Mouse (Mus musculus) heart, embryonic 16.5 days (tissue): ENCODE data around the gene Dhx40. TPM values are rescaled to one million over a fixed set of nuclear protein-coding genes. Genes with fewer than 3 reads are reported as not detected.

Experiments used
- ATAC-seq: fragments of 200-750 bp; cut with Nextera tagmentation; replicated peaks from 2 replicates; pipeline ENCODE4 v1.8.0; 2017; ENCODE audit warnings: moderate number of reproducible peaks; ENCODE audit not compliant: insufficient read depth, low FRiP score; ENCODE audit errors: extremely low read depth
- H3K27ac ChIP-seq: fragments of 300-500 bp; sonication (generic); 2 replicates; pipeline ENCODE4 v1.5.1; 2014; ENCODE audit warnings: mild to moderate bottlenecking, low read length, control low read depth, moderate library complexity
- H3K27me3 ChIP-seq: fragments of 300-500 bp; sonication (generic); 2 replicates; pipeline ENCODE4 v1.6.1; 2014; ENCODE audit warnings: low read length, mixed read lengths; ENCODE audit not compliant: control insufficient read depth, insufficient read depth
- H3K36me3 ChIP-seq: fragments of 300-500 bp; sonication (generic); 2 replicates; pipeline ENCODE4 v1.6.1; 2014; ENCODE audit not compliant: control insufficient read depth, insufficient read depth
- H3K4me1 ChIP-seq: fragments of 300-500 bp; sonication (generic); 2 replicates; pipeline ENCODE4 v1.6.1; 2014; ENCODE audit warnings: low read length, mixed read lengths; ENCODE audit not compliant: control insufficient read depth, insufficient read depth
- H3K4me2 ChIP-seq: fragments of 300-500 bp; sonication (generic); 2 replicates; pipeline ENCODE4 v1.6.1; 2014; ENCODE audit warnings: low read depth, mild to moderate bottlenecking, control low read depth, low read length
- H3K4me3 ChIP-seq: fragments of 300-500 bp; sonication (generic); 2 replicates; pipeline ENCODE4 v1.5.1; 2014; ENCODE audit warnings: mild to moderate bottlenecking, control low read depth, low read length
- H3K9ac ChIP-seq: fragments of 300-500 bp; sonication (generic); 2 replicates; pipeline ENCODE4 v1.6.1; 2014; ENCODE audit warnings: low read length, control low read depth
- H3K9me3 ChIP-seq: fragments of 300-500 bp; sonication (generic); replicated peaks from 2 replicates; pipeline ENCODE4 v1.6.1; 2016; ENCODE audit warnings: low read length; ENCODE audit not compliant: control insufficient read depth
- WGBS: fragments of 180-500 bp; shearing (Covaris S2); extraction: QIAGEN DNeasy Blood & Tissue Kit; methylation state at CpG from one replicate; pipeline ENCODE4 v1.1.7; 2014; 5-methylcytosine and 5-hydroxymethylcytosine counted together
- polyA plus RNA-seq: library from polyadenylated mRNA; unstranded; fragments of >200 nt; fragmentation: Nextera tagmentation; extraction: Ambion mirVana; gene quantifications from 2 replicates; pipeline ENCODE4 v1.2.1, GENCODE M21; 2015

Gene Dhx40
- polyA plus RNA-seq, 1 experiment from 2014 or later: 16.1 TPM

DNA sequence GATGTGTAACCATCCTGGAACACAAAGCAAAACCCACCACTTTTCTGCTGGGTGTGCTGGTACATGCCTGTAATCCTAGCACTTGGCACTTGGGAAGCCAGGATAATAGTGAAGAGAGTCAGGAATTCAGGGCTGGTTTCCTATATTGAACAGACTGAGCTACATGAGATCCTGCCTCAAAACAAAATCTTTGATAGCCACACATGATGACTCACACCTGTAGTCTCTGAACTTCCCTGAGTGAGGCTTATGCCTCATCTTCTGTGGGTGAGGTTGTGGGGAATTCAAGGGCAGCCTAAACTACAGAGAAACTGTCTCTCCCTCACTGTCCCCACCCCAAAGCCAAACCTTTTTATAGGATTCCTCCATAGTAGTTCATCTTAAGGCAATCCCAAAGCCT, 47.2 kb downstream of the Dhx40 start:
- H3K4me1 ChIP-seq: peaks cover 6% of the 10 kb centered on the region
- no peak overlapping the region for H3K27ac ChIP-seq
- no peak overlapping the region for H3K4me2 ChIP-seq
- no peaks in the 10 kb centered on the region for H3K9me3 ChIP-seq
- no peaks in the 10 kb centered on the region for H3K36me3 ChIP-seq
- no peak overlapping the region for H3K9ac ChIP-seq
- H3K4me3 ChIP-seq: no peak overlapping the region
- no peak for ATAC-seq
- no peaks in the 10 kb centered on the region for H3K27me3 ChIP-seq

- ATAC-seq: no peak
- Histone ChIP-seq H3K9me3 (no peaks in the 10 kb centered on the region), H3K4me3 (no peak overlapping the region), H3K27me3 (no peaks in the 10 kb centered on the region), H3K36me3 (no peaks in the 10 kb centered on the region), H3K4me2 (no peak overlapping the region), H3K9ac (no peak overlapping the region), H3K4me1 (peaks cover 9% of the 10 kb centered on the region), H3K27ac (no peak overlapping the region)
- 85% methylated on average over 2 of the region's 2 CpGs for WGBS
These were observed 47.7 kb downstream of the Dhx40 start for GRCm38 (mm10) chr11:86759886-86760285.

GRCm38 (mm10) chr11:86759226-86759625, 48.3 kb downstream of the Dhx40 start:
- Histone ChIP-seq H3K4me2 (no peak overlapping the region), H3K4me1 (peaks cover 14% of the 10 kb centered on the region), H3K27me3 (no peaks in the 10 kb centered on the region), H3K4me3 (no peak overlapping the region), H3K9ac (no peak overlapping the region), H3K9me3 (no peaks in the 10 kb centered on the region), H3K27ac (no peak overlapping the region), H3K36me3 (no peaks in the 10 kb centered on the region)
- ATAC-seq: no peak
- WGBS: 90% methylated on average over 1 of the region's 1 CpGs

DNA sequence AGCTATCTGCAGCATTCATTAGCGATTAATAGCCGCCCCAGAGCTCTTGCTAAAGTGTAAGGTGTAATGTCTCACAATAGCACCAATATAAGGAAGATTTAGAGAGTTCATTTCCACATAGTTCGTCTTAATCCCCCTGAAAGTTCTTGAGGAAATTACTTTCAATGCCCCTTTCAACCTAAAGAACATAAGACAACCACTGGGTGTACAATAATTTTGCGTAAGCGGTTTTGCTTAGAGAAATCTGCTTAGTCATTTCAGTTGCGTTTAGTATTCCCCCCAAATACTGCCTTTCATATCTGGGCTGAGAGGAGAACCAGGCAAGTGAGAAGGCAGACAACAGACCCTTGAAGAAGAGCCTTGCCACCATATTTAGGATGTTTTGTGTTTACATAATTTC, 49.0 kb downstream of the Dhx40 start:
- Histone ChIP-seq H3K4me1 (peaks cover 19% of the 10 kb centered on the region), H3K36me3 (no peaks in the 10 kb centered on the region), H3K4me2 (peak overlapping the region; percentile 84), H3K4me3 (peak overlapping the region; percentile 89), H3K27me3 (no peaks in the 10 kb centered on the region), H3K27ac (peak overlapping the region; percentile 98), H3K9me3 (no peaks in the 10 kb centered on the region), H3K9ac (peak overlapping the region; percentile 97)
- WGBS: 34% methylated on average over 6 of the region's 6 CpGs
- no peak for ATAC-seq

DNA sequence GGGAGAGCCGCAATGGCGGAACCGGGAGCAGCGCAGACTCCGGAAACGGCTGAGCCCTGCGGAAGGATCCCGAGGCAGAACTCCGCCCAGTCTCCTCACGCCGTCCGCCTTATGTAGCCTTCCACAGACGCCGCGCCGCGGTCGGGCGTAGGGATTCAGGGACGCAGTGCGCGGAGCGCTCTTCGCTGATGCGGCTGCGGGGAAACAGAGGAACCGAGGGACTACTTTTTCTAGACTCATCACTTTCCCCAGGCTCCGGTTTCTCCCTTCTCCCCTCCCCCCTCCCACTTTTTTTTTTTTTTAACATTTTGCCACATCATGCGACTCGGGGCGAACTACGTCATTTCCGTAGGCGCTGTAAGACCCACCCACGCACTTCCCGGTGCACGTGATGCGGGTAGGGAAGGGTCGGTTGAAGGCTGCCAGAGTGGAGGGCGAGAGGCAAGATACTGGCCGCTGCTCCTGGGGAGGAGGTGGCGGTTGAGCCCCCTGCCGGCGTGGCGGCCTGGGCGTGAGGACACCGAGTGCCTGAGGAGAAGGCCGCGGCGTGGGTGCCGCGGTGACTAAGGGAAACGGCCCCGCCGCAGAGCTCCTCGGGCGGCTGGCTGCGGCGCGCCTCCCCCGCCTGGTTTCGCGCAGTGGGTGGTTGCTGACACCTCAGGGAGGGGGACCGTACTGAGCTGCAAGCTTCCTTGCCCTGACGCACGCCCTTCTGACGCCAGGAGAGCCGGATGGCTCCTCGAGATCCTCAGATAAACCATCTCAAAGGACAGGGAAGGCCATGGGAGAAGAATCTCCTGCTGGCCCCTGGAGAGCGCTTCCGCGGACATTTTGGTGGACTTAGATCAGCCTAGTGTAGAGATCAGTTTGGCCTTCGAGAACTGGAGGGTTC, 49.8 kb downstream of the Dhx40 start, which contains the start of gene Cltc:
Cltc (minus strand) TSS at position 86 of the 892 bp plus-strand sequence.
- Histone ChIP-seq H3K9ac (peak within 1 kb of the TSS; percentile 97), H3K9me3 (no peaks in the 10 kb centered on the region), H3K4me1 (peaks cover 25% of the 10 kb centered on the region), H3K27me3 (no peaks in the 10 kb centered on the region), H3K36me3 (no peaks in the 10 kb centered on the region), H3K4me2 (peak within 1 kb of the TSS; percentile 96), H3K27ac (peak within 1 kb of the TSS; percentile 98), H3K4me3 (peak within 1 kb of the TSS; percentile 89)
- WGBS: under 1% methylated on average over 71 of the region's 73 CpGs
- peak; percentile 93 for ATAC-seq

DNA sequence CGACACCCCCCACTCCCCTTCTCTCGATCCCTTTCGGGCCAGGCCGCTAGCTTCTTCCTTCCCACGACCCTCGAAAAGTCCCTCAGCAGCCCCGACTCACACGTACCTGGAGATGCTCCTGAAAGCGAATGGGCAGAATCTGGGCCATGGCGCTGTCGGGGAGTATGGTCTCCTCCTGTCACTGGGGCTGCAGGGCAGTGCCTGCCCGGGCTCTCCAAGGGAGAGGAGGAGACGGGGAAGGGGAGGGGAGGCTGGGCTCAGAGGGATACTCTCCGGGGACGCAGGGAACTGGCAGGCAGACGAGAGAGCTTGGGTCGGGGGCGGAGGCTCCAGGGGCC, 50.4 kb downstream of the Dhx40 start:
- H3K36me3 ChIP-seq: no peaks in the 10 kb centered on the region
- peak overlapping the region; percentile 89 for H3K4me3 ChIP-seq
- no peaks in the 10 kb centered on the region for H3K9me3 ChIP-seq
- H3K9ac ChIP-seq: peak overlapping the region; percentile 97
- peak overlapping the region; percentile 96 for H3K4me2 ChIP-seq
- no peaks in the 10 kb centered on the region for H3K27me3 ChIP-seq
- whole genome bisulfite sequencing: 1% methylated on average over 18 of the region's 18 CpGs
- H3K27ac ChIP-seq: peak overlapping the region; percentile 98
- peaks cover 25% of the 10 kb centered on the region for H3K4me1 ChIP-seq
- peak; percentile 53 for ATAC-seq

- Histone ChIP-seq H3K36me3 (no peaks in the 10 kb centered on the region), H3K27ac (peak overlapping the region; percentile 98), H3K4me2 (peak overlapping the region; percentile 96), H3K9me3 (no peaks in the 10 kb centered on the region), H3K27me3 (no peaks in the 10 kb centered on the region), H3K4me1 (peaks cover 25% of the 10 kb centered on the region), H3K4me3 (peak overlapping the region; percentile 89), H3K9ac (peak overlapping the region; percentile 97)
- under 1% methylated on average over 31 of the region's 31 CpGs for WGBS
- ATAC-seq: peak; percentile 1; the same call in 1 of the 2 replicates
These were observed 51.1 kb downstream of the Dhx40 start for GRCm38 (mm10) chr11:86756156-86757141.

DNA sequence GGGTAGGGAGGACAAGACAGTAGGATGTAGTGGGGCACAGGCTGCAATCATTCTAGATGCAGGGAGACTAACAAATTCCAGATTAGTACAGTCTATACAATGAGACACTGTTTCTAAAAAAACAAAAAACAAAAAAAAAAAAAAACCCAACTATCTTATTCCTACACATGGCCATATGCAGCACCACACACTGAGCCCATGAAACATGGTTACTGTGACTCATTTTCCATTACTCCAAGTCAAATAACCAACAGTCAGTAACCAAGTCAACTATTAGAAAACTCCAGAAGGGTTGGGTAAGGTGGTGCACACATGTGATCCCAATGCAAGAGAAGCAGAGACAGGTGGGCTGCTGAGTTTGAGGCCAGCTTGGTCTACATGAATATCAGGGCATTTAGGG, 55.1 kb downstream of the Dhx40 start:
- Histone ChIP-seq H3K9ac (no peak overlapping the region), H3K4me1 (peaks cover 32% of the 10 kb centered on the region), H3K27ac (no peak overlapping the region), H3K9me3 (no peaks in the 10 kb centered on the region), H3K27me3 (no peaks in the 10 kb centered on the region), H3K36me3 (no peaks in the 10 kb centered on the region), H3K4me2 (no peak overlapping the region), H3K4me3 (no peak overlapping the region)
- no peak for ATAC-seq

GRCm38 (mm10) chr11:86751010-86751409, 56.5 kb downstream of the Dhx40 start:
- WGBS: 94% methylated on average over 1 of the region's 1 CpGs
- H3K4me1 ChIP-seq: peaks cover 36% of the 10 kb centered on the region
- ATAC-seq: no peak

More at GRCm38 (mm10) chr11:86751010-86751409, 56.5 kb downstream of the Dhx40 start:
- H3K36me3 ChIP-seq: no peaks in the 10 kb centered on the region
- H3K9ac ChIP-seq: no peak overlapping the region
- H3K4me2 ChIP-seq: no peak overlapping the region
- H3K4me3 ChIP-seq: no peak overlapping the region
- no peak overlapping the region for H3K27ac ChIP-seq
- no peaks in the 10 kb centered on the region for H3K9me3 ChIP-seq
- no peaks in the 10 kb centered on the region for H3K27me3 ChIP-seq
